Mouse (Mus musculus) brain, embryonic 14.5 days (tissue): ENCODE measurements at regions not wholly inside any gene's neighbourhood (a gene's known extent, or its start where the extent isn't known, plus 50 kb on each side); places are given as distances from the start of the nearest gene placed in this dataset.

Experiments used
- DNase-seq: peaks from one replicate; pipeline ENCODE4 v3.0.0-alpha.2; 2011; ENCODE audit warnings: low read depth
- CTCF ChIP-seq: fragments of 200-500 bp; IDR thresholded peaks from 2 replicates; pipeline ENCODE4 v1.5.1; 2012; ENCODE audit warnings: inconsistent platforms, mild to moderate bottlenecking, moderate library complexity, borderline replicate concordance; ENCODE audit not compliant: insufficient read depth, insufficient read length; ENCODE audit errors: extremely low read depth
- POLR2A ChIP-seq: fragments of 200-500 bp; IDR thresholded peaks from 2 replicates; pipeline ENCODE4 v1.6.1; 2012; ENCODE audit warnings: mild to moderate bottlenecking, inconsistent platforms, borderline replicate concordance; ENCODE audit not compliant: poor library complexity, insufficient read depth, insufficient read length, severe bottlenecking; ENCODE audit errors: extremely low read depth

- DNase-seq = no peak
- TF ChIP-seq CTCF (no peak), POLR2A (no peak)
Observed at GRCm38 (mm10) chr14:81770421-81770820, 1786.5 kb downstream of the Olfm4 start.

GRCm38 (mm10) chr14:81771826-81772225 is 1787.9 kb downstream of the Olfm4 start:
- TF ChIP-seq POLR2A (no peak), CTCF (no peak)
- DNase-seq = no peak

GRCm38 (mm10) chr14:81788859-81789258 is 1805.0 kb downstream of the Olfm4 start:
- TF ChIP-seq CTCF (no peak), POLR2A (no peak)
- no peak for DNase-seq

- TF ChIP-seq CTCF (no peak), POLR2A (no peak)
- DNase-seq = no peak
Observed at GRCm38 (mm10) chr14:81823786-81824185, 1839.9 kb downstream of the Olfm4 start.

- TF ChIP-seq POLR2A (no peak), CTCF (no peak)
- DNase-seq = peak; percentile 30
Observed at GRCm38 (mm10) chr14:81858617-81859016, 1874.7 kb downstream of the Olfm4 start.

GRCm38 (mm10) chr14:81870388-81870787 is 1886.5 kb downstream of the Olfm4 start:
- TF ChIP-seq CTCF (no peak), POLR2A (no peak)

More at GRCm38 (mm10) chr14:81870388-81870787, 1886.5 kb downstream of the Olfm4 start:
- peak; percentile 77 for DNase-seq
